Mouse (Mus musculus): ENCODE measurements at regions not wholly inside any gene's neighbourhood (a gene's known extent, or its start where the extent isn't known, plus 50 kb on each side); places are given as distances from the start of the nearest gene placed in this dataset.

DNA sequence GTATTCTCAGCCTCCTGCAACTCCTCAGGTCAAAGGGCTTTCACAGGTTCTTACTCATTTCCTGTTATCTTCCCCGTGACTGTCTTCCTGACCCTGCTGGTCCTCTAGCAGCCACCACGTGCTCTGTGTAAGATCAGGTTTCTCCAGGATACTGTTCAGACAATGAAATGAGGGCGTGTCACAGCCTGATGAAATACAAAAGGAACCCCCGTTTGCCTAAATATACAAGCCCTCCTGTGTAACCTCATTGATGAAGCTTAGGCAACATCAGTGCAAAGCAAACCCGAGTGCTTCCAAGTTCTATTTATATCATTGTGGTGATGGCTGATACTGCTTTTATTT, 53.9 kb upstream of the Usp27x start:
- no peaks in the 10 kb centered on the region for H3K27me3 ChIP-seq (replicated peaks)
- dilution Hi-C loops (cut with MboI; ENCODE audit: extremely low pct_ligation_motif_present, extremely low pct_unique_long_range_greater_than_20kb, low sequenced_read_pairs): no loop called here
- H3K9me3 ChIP-seq (replicated peaks; ENCODE audit: low read length): no peaks in the 10 kb centered on the region
- no peak for DNase-seq (ENCODE audit: extremely low read depth)
- H3K4me3 ChIP-seq (replicated peaks in 1 of 3; ENCODE audit: low read depth in 2 of 3, low read length in 2 of 3, poor library complexity in 1 of 3): no peak overlapping the region
- TF ChIP-seq BHLHE40 (IDR thresholded peaks at IDR 0.05; ENCODE audit: low read depth, low read length) (no peak), JUND (conservative IDR thresholded peaks at IDR 0.05; ENCODE audit: low read depth, low read length) (no peak), ZKSCAN1 (IDR thresholded peaks at IDR 0.05; ENCODE audit: borderline replicate concordance, low read depth, low read length) (no peak), MXI1 (IDR thresholded peaks at IDR 0.05; ENCODE audit: low read depth, low read length) (no peak), PAX5 (IDR thresholded peaks at IDR 0.05; ENCODE audit: low read length) (no peak), ETS1 (conservative IDR thresholded peaks at IDR 0.05; ENCODE audit: low read depth, low read length) (no peak), USF1 (IDR thresholded peaks at IDR 0.05; ENCODE audit: low read depth, low read length) (no peak), MAZ (IDR thresholded peaks at IDR 0.05; ENCODE audit: low read depth, low read length) (no peak), MYC (IDR thresholded peaks at IDR 0.05; ENCODE audit: low read depth, low read length) (no peak), ZNF384 (IDR thresholded peaks at IDR 0.05; ENCODE audit: low read depth, low read length) (no peak), SIN3A (IDR thresholded peaks at IDR 0.05; ENCODE audit: low read length) (no peak), CTCF (conservative IDR thresholded peaks at IDR 0.05 in 1 of 2, IDR thresholded peaks at IDR 0.05 in 1 of 2; ENCODE audit: low read depth in 2 of 2, low read length in 2 of 2) (no peak), MAFK (IDR thresholded peaks at IDR 0.05; ENCODE audit: insufficient replicate concordance, low read length) (no peak), E2F4 (IDR thresholded peaks at IDR 0.05; ENCODE audit: insufficient replicate concordance, low read depth, low read length) (no peak)
- no peak overlapping the region for H3K27ac ChIP-seq (ENCODE audit: insufficient read depth, low read depth)
- in situ Hi-C loops (cut with MboI; ENCODE audit: low pct_ligation_motif_present, low pct_unique_long_range_greater_than_20kb, low sequenced_read_pairs): no loop called here
- no peaks in the 10 kb centered on the region for H3K4me1 ChIP-seq (ENCODE audit: control insufficient read depth in 1 of 2, insufficient read depth in 2 of 2)
- H3K9ac ChIP-seq (ENCODE audit: insufficient read depth, low read depth): no peak overlapping the region
- no peaks in the 10 kb centered on the region for H3K79me2 ChIP-seq (replicated peaks; ENCODE audit: control insufficient read depth, extremely low read depth, insufficient read depth, poor library complexity, severe bottlenecking)
- no peak overlapping the region for H3K4me2 ChIP-seq (ENCODE audit: insufficient read depth, low read depth, poor library complexity, severe bottlenecking)
- H3K36me3 ChIP-seq (replicated peaks in 1 of 2; ENCODE audit: control insufficient read depth in 1 of 2, insufficient read depth in 1 of 2, low read length in 1 of 2): no peaks in the 10 kb centered on the region

DNA sequence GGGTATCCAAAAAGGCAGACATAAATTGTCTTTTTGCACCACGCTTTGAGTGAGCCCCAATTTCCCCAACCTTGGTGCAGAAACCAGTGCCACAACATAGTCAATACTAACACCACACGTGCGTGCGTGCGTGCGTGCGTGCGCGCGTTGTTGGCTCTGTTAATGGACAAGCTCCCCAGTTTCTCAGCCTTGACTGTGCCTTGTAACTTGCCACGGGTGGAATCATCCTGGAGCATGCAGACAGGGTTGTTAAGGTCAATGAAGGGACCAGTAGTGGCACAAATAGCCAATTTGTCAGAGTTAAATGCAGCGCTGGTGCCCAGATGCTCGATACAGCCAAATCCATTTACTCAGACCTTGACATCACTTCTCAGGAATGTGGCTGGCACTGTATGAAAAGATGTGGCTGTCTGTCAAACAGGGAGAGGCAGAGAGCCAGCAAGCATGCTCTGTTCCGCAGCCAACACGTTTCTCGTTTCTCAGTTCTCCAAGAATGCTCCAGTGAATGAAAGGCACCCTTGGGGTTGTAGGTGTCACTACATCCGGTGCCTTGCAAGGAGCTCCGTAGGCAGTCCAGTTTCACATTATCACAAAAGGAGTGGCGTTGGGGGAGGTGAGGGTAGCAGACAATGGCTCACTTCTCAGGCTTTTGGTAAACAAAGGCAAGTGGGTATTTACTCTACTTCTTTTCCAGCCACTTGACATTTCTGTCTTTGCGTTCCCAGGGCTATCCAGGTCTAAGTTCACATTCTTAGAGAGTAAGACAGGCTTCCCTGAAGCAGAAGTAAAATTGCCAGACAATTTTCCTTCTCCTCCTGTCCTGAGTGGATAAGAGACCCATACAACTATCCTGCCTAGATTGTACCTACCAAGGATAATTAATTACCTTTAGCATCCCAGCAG, 53.2 kb upstream of the Usp27x start:
- no peak overlapping the region for H3K4me3 ChIP-seq (replicated peaks in 1 of 3; ENCODE audit: low read depth in 2 of 3, low read length in 2 of 3, poor library complexity in 1 of 3)
- in situ Hi-C loops (cut with MboI; ENCODE audit: low pct_ligation_motif_present, low pct_unique_long_range_greater_than_20kb, low sequenced_read_pairs) (no loop called here), dilution Hi-C loops (cut with MboI; ENCODE audit: extremely low pct_ligation_motif_present, extremely low pct_unique_long_range_greater_than_20kb, low sequenced_read_pairs) (no loop called here)
- no peaks in the 10 kb centered on the region for H3K9me3 ChIP-seq (replicated peaks; ENCODE audit: low read length)
- TF ChIP-seq UBTF (IDR thresholded peaks at IDR 0.05; ENCODE audit: low read depth, low read length) (no peak), CHD1 (IDR thresholded peaks at IDR 0.05; ENCODE audit: low read depth, low read length) (no peak), ZC3H11A (IDR thresholded peaks at IDR 0.05; ENCODE audit: low read depth, low read length) (no peak), GABPA (IDR thresholded peaks at IDR 0.05; ENCODE audit: insufficient replicate concordance, low read depth, low read length) (no peak), IRF4 (IDR thresholded peaks at IDR 0.05; ENCODE audit: low read depth, low read length) (no peak), ZMIZ1 (IDR thresholded peaks at IDR 0.05; ENCODE audit: low read depth, low read length) (no peak), MAX (IDR thresholded peaks at IDR 0.05; ENCODE audit: low read length) (no peak), SIN3A (IDR thresholded peaks at IDR 0.05; ENCODE audit: low read length) (no peak)
- no peak overlapping the region for H3K27ac ChIP-seq (ENCODE audit: insufficient read depth, low read depth)
- H3K4me2 ChIP-seq (ENCODE audit: insufficient read depth, low read depth, poor library complexity, severe bottlenecking): no peak overlapping the region
- no peaks in the 10 kb centered on the region for H3K79me2 ChIP-seq (replicated peaks; ENCODE audit: control insufficient read depth, extremely low read depth, insufficient read depth, poor library complexity, severe bottlenecking)
- no peaks in the 10 kb centered on the region for H3K36me3 ChIP-seq (replicated peaks in 1 of 2; ENCODE audit: control insufficient read depth in 1 of 2, insufficient read depth in 1 of 2, low read length in 1 of 2)
- no peaks in the 10 kb centered on the region for H3K27me3 ChIP-seq (replicated peaks)
- no peak overlapping the region for H3K9ac ChIP-seq (ENCODE audit: insufficient read depth, low read depth)
- DNase-seq (ENCODE audit: extremely low read depth): no peak
- no peaks in the 10 kb centered on the region for H3K4me1 ChIP-seq (ENCODE audit: control insufficient read depth in 1 of 2, insufficient read depth in 2 of 2)
